Comparison of ENCODE assay signal across 7 mouse cellular contexts in genomic region chr1:106043053-106043820, GRCm38 (mm10). TPM values are rescaled to one million over a fixed set of nuclear protein-coding genes. Genes with fewer than 3 reads are reported as not detected.
DNase-seq lines count a peak whose midpoint lies in the region; ATAC-seq and TF ChIP-seq lines count a peak whose summit lies in the region.

No protein-coding gene starts in this region.

- H3K4me2 ChIP-seq in kidney, embryonic 15.5 days, result no peak overlapping the region

- no peak overlapping the region for H3K9ac ChIP-seq in kidney, embryonic 15.5 days

- H3K4me1 ChIP-seq in limb, embryonic 10.5 days, result no peaks in the 10 kb centered on the region
- peaks cover 13% of the 10 kb centered on the region for H3K4me1 ChIP-seq in thymus, adult 2 months (replicated peaks; ENCODE audit: control insufficient read depth, insufficient read depth, low read length)
- H3K4me1 ChIP-seq in kidney, embryonic 15.5 days, result no peaks in the 10 kb centered on the region

- intact Hi-C loops in left cerebral cortex, postnatal 4 days (cut with DNase I), result no loop called here

- H3K36me3 ChIP-seq in limb, embryonic 10.5 days, result no peaks in the 10 kb centered on the region
- H3K36me3 ChIP-seq in thymus, adult 2 months (ENCODE audit: control insufficient read depth, insufficient read depth, low read length), result no peaks in the 10 kb centered on the region
- no peaks in the 10 kb centered on the region for H3K36me3 ChIP-seq in kidney, embryonic 15.5 days

- ATAC-seq in kidney, embryonic 15.5 days (replicated peaks; ENCODE audit: low FRiP score), result no peak

- no peaks in the 10 kb centered on the region for H3K9me3 ChIP-seq in limb, embryonic 10.5 days (replicated peaks)
- H3K9me3 ChIP-seq in kidney, embryonic 15.5 days (replicated peaks), result no peaks in the 10 kb centered on the region

- H3K27ac ChIP-seq in limb, embryonic 10.5 days, result no peak overlapping the region
- no peak overlapping the region for H3K27ac ChIP-seq in thymus, adult 2 months (ENCODE audit: control insufficient read depth, insufficient read depth, low read length)
- no peak overlapping the region for H3K27ac ChIP-seq in kidney, embryonic 15.5 days

- no peak for TF ChIP-seq POLR2A in thymus, adult 2 months (IDR thresholded peaks at IDR 0.05; ENCODE audit: control insufficient read depth, extremely low read depth, insufficient read depth, low read length, poor library complexity)

- no peaks in the 10 kb centered on the region for H3K27me3 ChIP-seq in limb, embryonic 10.5 days (ENCODE audit: low read depth, poor library complexity, severe bottlenecking)
- H3K27me3 ChIP-seq in thymus, adult 2 months (ENCODE audit: control insufficient read depth, insufficient read depth, low read length), result no peaks in the 10 kb centered on the region
- no peaks in the 10 kb centered on the region for H3K27me3 ChIP-seq in kidney, embryonic 15.5 days

- peak; percentile 81 for DNase-seq in left cerebral cortex, postnatal 4 days
- DNase-seq in left cerebral cortex, adult 9 months (ENCODE audit: low spot score in 2 of 2), result no peak
- DNase-seq in adrenal gland, postnatal 36 days, result peak; percentile 18 to 26
- DNase-seq in cerebellum, postnatal 25 days, result peak; percentile 89 to 91
- peak; percentile 20 for DNase-seq in limb, embryonic 10.5 days (ENCODE audit: low spot score)
- no peak for DNase-seq in thymus, adult 2 months

- no peak overlapping the region for H3K4me3 ChIP-seq in limb, embryonic 10.5 days
- no peak overlapping the region for H3K4me3 ChIP-seq in thymus, adult 2 months (ENCODE audit: control insufficient read depth, insufficient read depth, low read length)
- no peak overlapping the region for H3K4me3 ChIP-seq in kidney, embryonic 15.5 days (replicated peaks)

- no peak for TF ChIP-seq CTCF in thymus, adult 2 months (IDR thresholded peaks at IDR 0.05; ENCODE audit: borderline replicate concordance, control insufficient read depth, extremely low read depth, insufficient read depth, low read length, poor library complexity)

- WGBS in limb, embryonic 10.5 days, result 81% methylated on average over 4 of the region's 4 CpGs
- 84% methylated on average over 4 of the region's 4 CpGs for WGBS in thymus, adult 2 months
- WGBS in kidney, embryonic 15.5 days, result 78% methylated on average over 4 of the region's 4 CpGs

RNA-seq across cellular contexts. Expression of gene Zcchc2, which starts 53.0 kb away (rescaled TPM):
- 10 to 100 TPM; 22.7 to 24.9 TPM for total RNA-seq in left cerebral cortex, postnatal 4 days (2021)
- total RNA-seq in adrenal gland, postnatal 36 days (2021), result 10 to 100 TPM; 15.6 to 17.8 TPM
- 1.4 TPM in 2 replicates for polyA plus RNA-seq in limb, embryonic 10.5 days (2016; fragmentation: Nextera tagmentation; extraction: Ambion mirVana)
- polyA plus RNA-seq in thymus, adult 2 months (2012; rRNA removed), result 36.5 and 38.2 TPM in 2 replicates
- 3.1 and 3.2 TPM in 2 replicates for polyA plus RNA-seq in kidney, embryonic 15.5 days (2015; fragmentation: Nextera tagmentation; extraction: Ambion mirVana)

Comparison
In these comparisons a context has a peak if more than half of its experiments do, and no peak if none do; other contexts are left out.
1. DNase-seq: peak in left cerebral cortex, postnatal 4 days (single experiment), adrenal gland, postnatal 36 days (2 of 2), cerebellum, postnatal 25 days (2 of 2) and limb, embryonic 10.5 days (single experiment); none in left cerebral cortex, adult 9 months (0 of 2) and thymus, adult 2 months (single experiment).